Mouse (Mus musculus): ENCODE data around the gene Siglecf. TPM values are rescaled to one million over a fixed set of nuclear protein-coding genes. Genes with fewer than 3 reads are reported as not detected.

The Siglecf gene
- polyA plus RNA-seq (2015; fragmentation: Nextera tagmentation; extraction: Ambion mirVana): 0.25 and 0.33 TPM in 2 replicates

- TF ChIP-seq CTCF (IDR thresholded peaks at IDR 0.05; ENCODE audit: low read depth): no peak
- H3K4me1 ChIP-seq (replicated peaks; ENCODE audit: control insufficient read depth, insufficient read depth, low read length): no peaks in the 10 kb centered on the region
Measured at GRCm38 (mm10) chr7:43351154-43351553, at the start of gene Siglecf. Siglecf (plus strand) TSS chr7:43351341.

GRCm38 (mm10) chr7:43305235-43305634, 45.9 kb upstream of the Siglecf start:
- WGBS: 82% methylated on average over 3 of the region's 3 CpGs
- TF ChIP-seq CTCF (IDR thresholded peaks at IDR 0.05; ENCODE audit: low read depth): no peak
- no peak overlapping the region for H3K9ac ChIP-seq (ENCODE audit: low read depth, low read length)
- no peak overlapping the region for H3K27ac ChIP-seq (ENCODE audit: low read depth, low read length)
- H3K9me3 ChIP-seq (ENCODE audit: control insufficient read depth): no peaks in the 10 kb centered on the region
- ATAC-seq: no peak
- H3K27me3 ChIP-seq (replicated peaks; ENCODE audit: control insufficient read depth, insufficient read depth, low read length): no peaks in the 10 kb centered on the region
- no peak overlapping the region for H3K4me3 ChIP-seq (ENCODE audit: low read depth, low read length)
- H3K36me3 ChIP-seq (ENCODE audit: control insufficient read depth, insufficient read depth): peaks cover 12% of the 10 kb centered on the region
- H3K4me1 ChIP-seq (replicated peaks; ENCODE audit: control insufficient read depth, insufficient read depth, low read length): no peaks in the 10 kb centered on the region
- H3K4me2 ChIP-seq (replicated peaks; ENCODE audit: low read depth): no peak overlapping the region

More at GRCm38 (mm10) chr7:43351154-43351553, at the start of gene Siglecf:
- Histone ChIP-seq H3K9me3 (ENCODE audit: control insufficient read depth) (no peaks in the 10 kb centered on the region), H3K9ac (ENCODE audit: low read depth, low read length) (no peak within 1 kb of the TSS), H3K27me3 (replicated peaks; ENCODE audit: control insufficient read depth, insufficient read depth, low read length) (no peaks in the 10 kb centered on the region), H3K4me3 (ENCODE audit: low read depth, low read length) (no peak within 1 kb of the TSS), H3K27ac (ENCODE audit: low read depth, low read length) (no peak within 1 kb of the TSS), H3K4me2 (replicated peaks; ENCODE audit: low read depth) (no peak within 1 kb of the TSS), H3K36me3 (ENCODE audit: control insufficient read depth, insufficient read depth) (no peaks in the 10 kb centered on the region)
- WGBS: 59% methylated on average over 3 of the region's 3 CpGs
- no peak for ATAC-seq

GRCm38 (mm10) chr7:43309069-43309468, 42.1 kb upstream of the Siglecf start:
- H3K36me3 ChIP-seq (ENCODE audit: control insufficient read depth, insufficient read depth): peaks cover under 1% of the 10 kb centered on the region; the same call in 1 of the 2 replicates
- H3K4me1 ChIP-seq (replicated peaks; ENCODE audit: control insufficient read depth, insufficient read depth, low read length): no peaks in the 10 kb centered on the region
- TF ChIP-seq CTCF (IDR thresholded peaks at IDR 0.05; ENCODE audit: low read depth): no peak
- no peak overlapping the region for H3K4me2 ChIP-seq (replicated peaks; ENCODE audit: low read depth)
- H3K27ac ChIP-seq (ENCODE audit: low read depth, low read length): peak overlapping the region; percentile 35; the same call in 1 of the 2 replicates
- no peaks in the 10 kb centered on the region for H3K27me3 ChIP-seq (replicated peaks; ENCODE audit: control insufficient read depth, insufficient read depth, low read length)
- no peak overlapping the region for H3K9ac ChIP-seq (ENCODE audit: low read depth, low read length)
- H3K9me3 ChIP-seq (ENCODE audit: control insufficient read depth): no peaks in the 10 kb centered on the region
- WGBS: 80% methylated on average over 2 of the region's 2 CpGs
- no peak for ATAC-seq
- no peak overlapping the region for H3K4me3 ChIP-seq (ENCODE audit: low read depth, low read length)

GRCm38 (mm10) chr7:43311632-43312031, 39.5 kb upstream of the Siglecf start:
- ATAC-seq: no peak
- WGBS: 75% methylated on average over 6 of the region's 6 CpGs
- Histone ChIP-seq H3K4me1 (replicated peaks; ENCODE audit: control insufficient read depth, insufficient read depth, low read length) (no peaks in the 10 kb centered on the region), H3K27me3 (replicated peaks; ENCODE audit: control insufficient read depth, insufficient read depth, low read length) (no peaks in the 10 kb centered on the region), H3K4me2 (replicated peaks; ENCODE audit: low read depth) (peak overlapping the region; percentile 90), H3K27ac (ENCODE audit: low read depth, low read length) (no peak overlapping the region), H3K9ac (ENCODE audit: low read depth, low read length) (0 out of 2 replicates have a peak overlapping the region, but pooled peaks have one; percentile 4), H3K9me3 (ENCODE audit: control insufficient read depth) (no peaks in the 10 kb centered on the region), H3K36me3 (ENCODE audit: control insufficient read depth, insufficient read depth) (no peaks in the 10 kb centered on the region), H3K4me3 (ENCODE audit: low read depth, low read length) (peak overlapping the region; percentile 92; the same call in 1 of the 2 replicates)
- TF ChIP-seq CTCF (IDR thresholded peaks at IDR 0.05; ENCODE audit: low read depth): no peak

GRCm38 (mm10) chr7:43312386-43313012, 38.6 kb upstream of the Siglecf start:
- no peaks in the 10 kb centered on the region for H3K4me1 ChIP-seq (replicated peaks; ENCODE audit: control insufficient read depth, insufficient read depth, low read length)
- peak; percentile 52 for ATAC-seq
- peak overlapping the region; percentile 89 for H3K27ac ChIP-seq (ENCODE audit: low read depth, low read length)
- under 1% methylated on average over 32 of the region's 32 CpGs for WGBS
- peak overlapping the region; percentile 84 for H3K9ac ChIP-seq (ENCODE audit: low read depth, low read length)
- H3K36me3 ChIP-seq (ENCODE audit: control insufficient read depth, insufficient read depth): no peaks in the 10 kb centered on the region
- peak overlapping the region; percentile 92 for H3K4me3 ChIP-seq (ENCODE audit: low read depth, low read length)
- TF ChIP-seq CTCF (IDR thresholded peaks at IDR 0.05; ENCODE audit: low read depth): peak; percentile 48
- H3K4me2 ChIP-seq (replicated peaks; ENCODE audit: low read depth): peak overlapping the region; percentile 90
- H3K9me3 ChIP-seq (ENCODE audit: control insufficient read depth): no peaks in the 10 kb centered on the region
- H3K27me3 ChIP-seq (replicated peaks; ENCODE audit: control insufficient read depth, insufficient read depth, low read length): no peaks in the 10 kb centered on the region

GRCm38 (mm10) chr7:43313013-43313428, 38.1 kb upstream of the Siglecf start, which contains the start of gene Zfp715:
Zfp715 (minus strand) TSS chr7:43313294.
- no peak for TF ChIP-seq CTCF (IDR thresholded peaks at IDR 0.05; ENCODE audit: low read depth)

More at GRCm38 (mm10) chr7:43313013-43313428, 38.1 kb upstream of the Siglecf start, which contains the start of gene Zfp715:
- H3K4me1 ChIP-seq (replicated peaks; ENCODE audit: control insufficient read depth, insufficient read depth, low read length): no peaks in the 10 kb centered on the region
- peak within 1 kb of the TSS; percentile 92 for H3K4me3 ChIP-seq (ENCODE audit: low read depth, low read length)
- peak within 1 kb of the TSS; percentile 84 for H3K9ac ChIP-seq (ENCODE audit: low read depth, low read length)
- H3K36me3 ChIP-seq (ENCODE audit: control insufficient read depth, insufficient read depth): no peaks in the 10 kb centered on the region
- peak; percentile 98 for ATAC-seq
- no peaks in the 10 kb centered on the region for H3K27me3 ChIP-seq (replicated peaks; ENCODE audit: control insufficient read depth, insufficient read depth, low read length)
- under 1% methylated on average over 33 of the region's 33 CpGs for WGBS
- peak within 1 kb of the TSS; percentile 90 for H3K4me2 ChIP-seq (replicated peaks; ENCODE audit: low read depth)
- H3K9me3 ChIP-seq (ENCODE audit: control insufficient read depth): no peaks in the 10 kb centered on the region
- peak within 1 kb of the TSS; percentile 89 for H3K27ac ChIP-seq (ENCODE audit: low read depth, low read length)

Data from intestine, postnatal 0 days (tissue).